Mouse (Mus musculus): Measurements from ENCODE around the gene Xrcc5.
A peak's percentile ranks its signal among the peaks of the same experiment; 100 is the strongest.

The Xrcc5 gene

DNA sequence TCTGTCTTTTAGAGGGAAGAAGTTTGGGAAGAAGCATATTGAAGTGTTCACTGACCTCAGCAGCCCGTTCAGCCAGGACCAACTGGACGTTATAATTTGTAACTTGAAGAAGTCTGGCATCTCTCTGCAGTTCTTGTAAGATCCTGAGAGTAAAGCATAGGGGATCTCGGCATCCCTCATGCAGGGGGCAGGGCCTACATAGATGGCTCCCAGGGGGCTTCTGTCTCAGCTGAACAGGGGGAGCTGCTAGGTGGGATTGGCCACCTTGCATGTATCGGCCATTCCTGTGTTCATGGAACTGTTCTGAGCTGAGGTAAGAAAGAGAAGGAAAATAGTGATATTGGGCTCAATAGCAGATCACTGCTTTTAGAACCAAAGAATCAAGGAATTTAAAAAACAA is 8.2 kb downstream of the Xrcc5 start:
- no peak for DNase-seq (ENCODE audit: low spot score in 2 of 2)

DNA sequence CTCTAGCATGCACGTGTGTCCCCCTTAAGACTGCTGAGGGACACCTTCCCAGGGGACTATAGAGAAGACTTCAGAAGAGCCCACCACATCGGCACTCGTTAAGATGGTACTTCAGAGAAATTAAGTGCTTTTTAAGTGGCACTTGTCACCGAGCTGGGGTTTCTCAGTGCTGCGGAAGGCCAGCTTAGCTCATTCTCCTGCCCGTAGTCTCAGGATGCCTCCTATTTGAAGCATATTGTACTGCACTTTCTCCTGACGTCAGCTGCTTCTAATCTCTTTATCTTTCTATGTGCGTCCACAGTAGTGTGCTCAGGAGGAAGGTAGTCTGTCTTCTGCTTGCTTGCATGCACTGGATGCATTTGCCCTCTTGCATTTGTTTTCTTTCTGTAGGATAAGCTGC is 9.2 kb downstream of the Xrcc5 start:
- no peak for DNase-seq (ENCODE audit: low spot score in 2 of 2)

DNA sequence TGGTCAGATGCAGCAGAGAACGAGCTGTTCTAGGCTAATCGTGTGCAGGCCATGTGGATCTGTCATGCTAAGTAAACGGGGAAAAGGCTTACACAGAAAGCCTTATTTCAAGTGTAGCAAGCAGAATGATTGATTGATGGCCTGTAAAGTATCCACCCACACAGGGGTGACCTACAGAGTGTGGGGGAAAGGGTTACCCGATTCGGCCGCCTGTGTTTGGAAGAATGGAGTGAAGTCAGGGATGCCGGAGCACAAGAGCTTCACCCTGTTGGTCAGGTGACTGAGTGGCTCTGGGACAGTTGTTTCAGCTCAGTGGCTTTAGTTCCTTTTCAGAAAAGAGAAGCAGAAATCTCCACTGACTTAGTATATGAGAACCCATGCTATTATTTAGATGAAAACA is 9.7 kb downstream of the Xrcc5 start:
- peak; percentile 9 to 13 for DNase-seq (ENCODE audit: low spot score in 2 of 2)

DNA sequence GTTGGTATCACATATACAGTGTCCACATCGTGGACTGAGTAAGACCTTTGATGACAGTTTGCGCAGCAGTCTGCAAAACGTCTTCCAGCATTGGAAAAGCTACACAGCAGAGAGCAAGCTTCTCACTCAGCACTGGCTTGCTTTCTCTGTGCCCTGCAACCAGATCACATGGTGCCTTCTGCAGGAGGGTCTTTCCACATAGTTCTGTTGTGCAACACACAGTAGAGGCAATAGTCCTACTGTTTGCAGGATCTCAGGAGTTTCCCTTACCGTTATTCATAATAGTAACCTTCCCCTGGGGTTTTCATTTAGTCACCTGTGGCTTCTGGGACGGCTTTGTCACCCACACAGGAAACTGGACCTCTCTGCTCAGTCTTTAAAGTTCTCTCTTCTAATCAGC is 13.5 kb downstream of the Xrcc5 start:
- DNase-seq (ENCODE audit: low spot score in 2 of 2), result no peak

DNA sequence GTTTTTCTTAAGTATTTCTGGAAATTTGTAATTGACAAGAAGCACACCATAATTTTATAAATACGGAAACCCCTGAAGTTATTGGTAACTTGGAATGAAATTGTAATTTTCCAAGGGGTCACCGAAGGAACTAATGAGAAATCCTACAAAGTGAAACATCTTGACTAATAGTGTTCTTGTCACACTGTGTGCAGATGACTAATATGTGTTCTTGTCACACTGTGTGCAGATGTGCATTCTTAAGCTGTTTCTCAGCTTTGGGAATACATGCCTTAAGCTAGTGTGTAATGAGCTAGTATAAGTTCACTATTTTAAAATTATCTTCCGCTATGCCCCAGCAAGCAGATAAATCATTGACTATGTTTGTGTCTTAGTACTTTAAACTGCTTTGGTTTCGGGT is 16.0 kb downstream of the Xrcc5 start:
- no peak for DNase-seq (ENCODE audit: low spot score in 2 of 2)

DNA sequence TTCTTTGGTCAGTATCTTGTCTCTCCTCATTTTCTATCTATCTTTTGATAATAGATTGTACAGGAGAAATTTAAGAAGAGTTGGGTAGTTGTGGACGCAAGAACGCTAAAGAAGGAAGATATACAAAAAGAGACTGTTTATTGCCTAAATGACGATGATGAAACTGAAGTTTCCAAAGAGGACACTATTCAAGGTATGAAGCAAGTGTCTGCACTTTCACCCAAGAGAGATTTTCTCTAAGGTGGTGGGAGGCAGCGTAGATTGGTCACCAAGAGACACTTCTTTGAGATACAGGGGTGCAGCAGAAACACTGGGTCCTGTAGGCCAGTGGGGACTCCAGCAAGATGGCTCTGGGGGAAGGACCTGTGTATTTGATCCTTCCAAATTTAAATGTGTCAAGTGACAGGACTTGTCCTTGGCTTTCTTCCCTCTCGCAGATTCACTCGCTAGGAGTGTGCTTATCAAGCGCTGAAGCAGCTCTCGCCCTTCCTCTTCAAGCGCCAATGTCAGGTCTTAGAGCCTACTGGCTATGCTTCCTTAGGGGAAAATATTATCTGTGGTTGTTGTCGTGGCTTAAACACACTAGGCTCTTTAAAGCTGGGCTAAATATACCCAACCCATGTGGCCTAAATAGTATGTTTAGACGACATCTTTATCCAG is 19.1 kb downstream of the Xrcc5 start:
- no peak for DNase-seq (ENCODE audit: low spot score in 2 of 2)

DNA sequence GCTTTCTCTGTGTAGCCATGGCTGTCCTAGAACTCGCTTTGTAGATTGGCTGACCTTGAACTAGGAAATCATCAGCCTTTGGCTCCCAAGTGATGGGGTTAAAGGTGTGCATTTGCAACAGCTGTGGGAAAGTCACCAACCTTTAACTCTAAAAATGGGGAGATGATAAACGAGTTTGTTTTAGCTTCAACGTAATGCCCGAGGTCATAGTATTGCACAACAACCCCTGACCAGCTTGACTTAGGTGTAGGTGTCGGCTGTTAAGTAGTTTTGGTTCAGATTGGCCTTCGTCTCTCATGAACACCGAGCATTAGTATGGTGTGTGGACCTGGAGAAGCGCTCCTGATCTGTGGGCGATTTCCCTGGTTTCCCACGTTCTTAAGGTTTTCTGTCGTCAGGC is 27.6 kb downstream of the Xrcc5 start:
- DNase-seq (ENCODE audit: low spot score in 2 of 2), result no peak

DNA sequence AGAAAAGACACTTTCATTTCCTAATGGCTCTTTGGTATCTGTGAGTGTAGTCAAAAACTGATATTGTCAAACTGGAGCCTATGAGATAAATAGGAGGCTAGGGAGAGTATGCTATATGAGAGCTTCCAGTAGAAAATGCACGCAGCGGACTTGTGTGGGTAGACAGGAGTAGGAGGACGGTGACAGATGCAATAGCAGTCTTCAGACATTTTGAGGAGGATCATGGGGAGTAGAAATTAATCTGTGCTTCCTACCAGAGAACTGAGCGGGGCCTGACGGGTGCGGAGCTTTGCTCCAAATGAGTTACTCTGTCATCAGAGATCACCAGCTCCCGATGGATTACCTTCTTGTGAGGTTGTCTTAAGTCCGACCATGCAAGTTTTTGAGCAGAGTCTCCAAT is 29.6 kb downstream of the Xrcc5 start:
- DNase-seq (ENCODE audit: low spot score in 2 of 2), result no peak

DNA sequence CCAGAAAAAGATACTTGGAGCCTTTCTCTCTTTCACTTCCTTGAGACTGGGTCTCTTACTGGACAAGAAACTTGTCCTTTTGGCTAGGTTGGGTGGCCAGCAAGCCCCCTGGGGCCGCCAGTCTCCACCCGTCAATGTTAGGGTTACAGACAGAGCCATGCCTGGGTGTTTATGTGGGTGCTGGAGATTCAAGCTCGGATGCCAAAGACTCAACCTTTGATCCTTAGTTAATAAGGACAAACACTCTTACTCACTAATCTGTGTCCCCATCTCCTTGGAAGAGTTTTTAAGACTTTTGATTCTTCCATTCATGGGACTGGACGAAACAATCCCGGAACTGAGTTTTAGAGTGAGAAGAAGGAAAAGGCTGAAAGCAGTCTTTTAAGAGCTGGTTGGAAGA is 31.1 kb downstream of the Xrcc5 start:
- no peak for DNase-seq (ENCODE audit: low spot score in 2 of 2)

DNA sequence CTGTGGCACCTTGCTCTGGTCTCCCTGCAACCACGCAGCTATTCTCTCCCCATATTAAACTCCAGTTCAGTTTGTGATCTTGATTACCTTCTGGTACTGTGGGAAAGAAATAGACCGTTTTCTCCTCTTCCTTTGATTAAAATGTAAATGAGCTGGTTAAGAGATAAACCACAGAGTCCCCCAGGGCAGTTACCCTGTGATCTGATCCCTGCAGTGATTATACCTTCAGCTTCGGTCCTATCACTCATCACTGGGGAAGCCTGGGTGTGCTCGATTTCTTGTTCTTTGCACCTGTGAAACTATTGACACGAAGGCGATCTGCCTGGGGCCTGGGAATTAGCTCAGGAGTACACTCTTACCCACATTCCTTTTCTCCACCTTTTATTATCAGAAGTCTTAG is 40.7 kb downstream of the Xrcc5 start:
- no peak for DNase-seq (ENCODE audit: low spot score in 2 of 2)

DNA sequence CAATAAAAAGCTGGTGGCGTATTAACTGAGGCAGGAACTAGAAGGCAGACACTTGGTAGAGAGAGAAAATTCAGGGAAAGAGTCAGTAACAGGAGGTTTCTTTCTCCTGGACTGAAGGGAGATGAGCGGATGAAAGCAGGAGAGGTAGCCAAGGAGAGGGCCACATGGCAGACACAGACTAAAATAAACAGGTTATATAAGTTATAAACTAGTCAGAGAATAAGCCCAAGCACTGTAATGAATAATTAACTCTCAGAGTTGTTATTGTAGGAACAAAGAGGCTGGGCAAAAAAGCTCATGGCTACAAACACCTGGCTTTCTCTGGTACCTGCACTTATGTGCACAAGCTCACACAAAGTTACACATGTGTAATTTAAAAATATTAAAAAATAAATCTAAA is 47.6 kb downstream of the Xrcc5 start:
- DNase-seq (ENCODE audit: low spot score in 2 of 2), result no peak

DNA sequence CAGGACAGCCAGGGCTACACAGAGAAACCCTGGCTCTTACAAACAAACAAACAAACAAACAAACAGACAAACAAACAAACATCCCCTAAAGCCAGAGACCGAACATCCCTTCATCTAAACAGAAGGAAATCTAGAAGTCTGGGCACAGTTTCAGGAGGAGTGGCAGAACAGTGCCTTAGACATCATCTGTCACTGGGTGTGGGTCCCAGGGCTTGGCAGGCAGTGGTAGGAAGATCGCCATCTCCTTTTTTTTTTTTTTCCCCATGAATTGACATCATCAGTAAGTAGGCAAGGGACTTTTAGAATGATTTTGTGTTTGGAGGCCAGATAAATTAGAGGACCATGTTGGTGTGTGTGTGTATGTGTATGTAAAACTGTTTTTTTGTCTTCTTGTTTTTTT is 51.0 kb downstream of the Xrcc5 start:
- no peak for DNase-seq (ENCODE audit: low spot score in 2 of 2)

DNA sequence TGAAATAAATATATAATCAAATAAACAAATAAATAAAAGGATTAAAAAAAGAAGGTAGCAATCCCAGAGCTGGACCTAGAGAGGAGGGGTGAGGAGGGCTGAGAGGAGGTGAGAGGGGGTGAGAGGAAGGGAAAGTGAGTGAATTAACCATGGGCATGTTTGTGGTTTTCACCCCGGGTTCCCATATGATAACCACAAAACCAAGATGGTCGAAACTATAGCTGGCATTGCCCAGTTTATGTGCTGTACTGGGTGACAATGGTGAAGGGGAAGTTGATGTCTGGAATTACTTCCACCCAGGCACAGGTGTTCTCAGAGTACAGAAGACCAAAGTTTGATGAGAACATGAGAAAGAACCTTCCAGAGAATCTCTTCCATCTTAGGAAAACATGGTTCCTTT is 52.2 kb downstream of the Xrcc5 start:
- no peak for DNase-seq (ENCODE audit: low spot score in 2 of 2)

DNA sequence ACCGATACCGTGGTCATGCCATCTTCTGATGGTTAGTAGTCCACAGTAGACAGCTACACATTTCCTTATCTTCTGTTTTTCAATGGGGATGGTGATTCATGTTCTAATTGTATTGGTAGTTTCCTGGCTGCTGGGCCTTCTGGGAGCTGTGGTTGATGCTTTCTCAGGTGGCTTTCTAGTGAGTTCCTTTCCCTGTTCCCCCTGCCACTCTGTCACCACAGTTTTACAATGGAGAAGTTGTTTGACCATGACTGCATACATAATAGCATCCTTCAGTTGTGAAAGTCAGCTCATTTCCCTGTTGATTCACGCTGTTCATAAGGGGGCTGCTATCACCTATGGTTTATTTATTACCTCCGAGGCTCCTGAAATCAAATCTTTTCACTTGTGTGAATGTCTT is 53.6 kb downstream of the Xrcc5 start:
- DNase-seq (ENCODE audit: low spot score in 2 of 2), result no peak

DNA sequence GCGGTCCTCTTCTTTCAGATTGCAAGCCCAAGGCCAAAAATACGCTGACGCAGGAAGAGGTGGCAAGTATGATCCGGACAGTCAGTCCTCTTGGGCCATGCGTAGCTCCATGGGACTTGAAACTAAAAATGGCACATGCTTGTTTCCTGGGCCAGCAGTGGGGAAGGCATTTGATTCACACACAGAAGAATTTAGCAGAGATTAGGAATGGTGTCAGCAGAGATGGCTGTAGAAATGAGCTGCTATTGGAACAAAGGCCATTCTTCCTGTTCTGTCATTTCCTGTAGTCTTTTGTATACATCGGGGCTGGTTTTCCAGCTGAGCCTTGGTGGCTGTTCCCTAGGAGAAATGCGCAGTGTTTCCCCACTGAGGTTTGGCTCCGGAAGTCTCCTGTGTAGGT is 57.4 kb downstream of the Xrcc5 start:
- no peak for DNase-seq (ENCODE audit: low spot score in 2 of 2)

DNA sequence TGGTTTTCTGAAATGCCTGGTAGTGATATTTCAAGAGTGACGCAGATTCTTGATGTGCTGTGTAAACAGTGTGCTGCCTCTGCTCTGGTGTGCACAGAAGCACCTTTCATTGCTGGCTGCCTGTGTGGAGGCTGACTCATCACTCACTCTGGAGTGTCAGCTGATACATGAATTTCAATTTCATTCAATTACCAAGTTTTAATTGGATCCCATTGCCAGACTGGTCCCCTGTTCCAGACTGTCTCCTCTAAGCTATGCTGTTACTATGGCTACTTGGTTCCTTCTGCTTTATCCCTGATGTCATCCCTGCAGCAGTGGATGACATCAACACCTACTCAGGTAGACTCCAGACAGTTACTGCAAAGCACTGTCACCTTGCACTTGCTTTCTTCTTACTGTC is 65.3 kb downstream of the Xrcc5 start:
- no peak for DNase-seq (ENCODE audit: low spot score in 2 of 2)

DNA sequence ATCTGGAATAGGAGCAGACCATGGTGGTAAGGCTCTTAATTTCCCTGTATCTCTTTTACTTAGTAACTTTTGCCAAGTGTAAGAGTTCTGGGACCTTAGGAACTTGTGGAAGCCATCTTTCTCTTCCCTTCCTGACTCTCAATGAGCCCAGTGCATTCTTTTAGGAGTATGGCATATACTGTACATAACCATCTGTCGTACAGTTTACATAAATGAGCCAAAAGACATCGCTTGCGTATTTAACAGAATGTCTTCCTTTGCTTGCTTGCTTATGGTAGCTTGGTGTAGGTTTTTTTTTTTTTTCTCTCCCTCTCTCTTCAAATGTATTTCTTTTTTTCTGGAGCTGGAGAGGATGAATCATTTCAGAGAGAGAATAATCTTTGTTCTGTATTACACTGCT is 65.7 kb downstream of the Xrcc5 start:
- no peak for DNase-seq (ENCODE audit: low spot score in 2 of 2)

DNA sequence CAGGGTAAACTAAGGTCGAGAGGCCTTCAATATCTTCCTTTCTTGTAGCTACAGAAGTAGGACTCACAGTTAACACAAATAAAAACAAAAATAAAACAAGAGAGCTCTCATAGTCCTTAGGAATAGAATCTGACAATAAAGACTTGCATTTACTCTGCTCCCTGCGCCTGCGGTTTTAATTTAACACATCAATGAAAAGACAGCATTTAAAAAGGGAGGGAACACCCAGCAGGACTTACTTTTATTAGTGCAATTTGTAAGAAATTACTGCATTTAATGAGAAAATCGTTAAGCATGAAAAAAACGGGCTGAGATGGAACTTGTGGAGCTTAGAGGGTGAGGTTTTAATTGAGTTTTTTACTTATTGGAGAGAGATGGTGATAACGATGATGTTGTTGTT is 66.4 kb downstream of the Xrcc5 start:
- no peak for DNase-seq (ENCODE audit: low spot score in 2 of 2)

DNA sequence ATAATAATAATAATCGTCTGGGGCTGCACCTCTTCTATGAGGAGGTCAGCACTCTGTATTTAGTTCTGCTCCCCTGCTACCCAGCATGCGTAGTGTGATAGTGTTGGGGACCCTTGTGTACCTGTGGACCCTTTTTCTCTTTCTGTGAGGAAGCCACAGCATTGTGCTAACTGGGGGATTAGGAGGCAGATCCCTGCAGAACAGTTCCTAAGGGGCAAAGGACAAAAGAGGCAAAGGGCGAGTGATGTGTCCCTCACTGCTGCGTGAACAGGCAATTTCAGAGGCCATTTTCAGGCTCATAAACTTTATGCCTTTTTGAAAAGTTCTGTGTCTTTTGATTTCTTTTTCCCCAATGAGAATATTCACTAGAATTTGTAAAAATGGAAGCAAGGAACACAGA is 66.8 kb downstream of the Xrcc5 start:
- no peak for DNase-seq (ENCODE audit: low spot score in 2 of 2)

DNA sequence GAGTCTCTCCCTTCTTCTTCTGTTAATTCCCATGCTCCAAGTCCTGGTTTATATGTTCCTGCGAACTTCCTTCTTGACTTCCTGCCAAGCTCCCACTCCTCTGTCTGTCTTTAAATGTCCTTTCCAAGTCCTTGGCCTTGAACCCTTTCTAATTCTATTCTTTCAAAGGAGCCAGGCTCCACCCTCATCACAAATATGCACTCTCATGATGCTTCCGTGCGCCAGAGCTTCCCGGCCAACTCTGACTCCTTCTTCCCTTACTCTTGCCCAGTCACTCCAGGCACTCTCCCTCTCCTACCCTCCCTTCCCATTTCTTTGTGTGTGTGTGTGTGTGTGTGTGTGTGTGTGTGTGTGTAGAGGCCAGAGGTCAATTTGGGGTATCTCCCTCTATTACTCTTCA is 70.9 kb downstream of the Xrcc5 start:
- DNase-seq (ENCODE audit: low spot score in 2 of 2), result no peak

DNA sequence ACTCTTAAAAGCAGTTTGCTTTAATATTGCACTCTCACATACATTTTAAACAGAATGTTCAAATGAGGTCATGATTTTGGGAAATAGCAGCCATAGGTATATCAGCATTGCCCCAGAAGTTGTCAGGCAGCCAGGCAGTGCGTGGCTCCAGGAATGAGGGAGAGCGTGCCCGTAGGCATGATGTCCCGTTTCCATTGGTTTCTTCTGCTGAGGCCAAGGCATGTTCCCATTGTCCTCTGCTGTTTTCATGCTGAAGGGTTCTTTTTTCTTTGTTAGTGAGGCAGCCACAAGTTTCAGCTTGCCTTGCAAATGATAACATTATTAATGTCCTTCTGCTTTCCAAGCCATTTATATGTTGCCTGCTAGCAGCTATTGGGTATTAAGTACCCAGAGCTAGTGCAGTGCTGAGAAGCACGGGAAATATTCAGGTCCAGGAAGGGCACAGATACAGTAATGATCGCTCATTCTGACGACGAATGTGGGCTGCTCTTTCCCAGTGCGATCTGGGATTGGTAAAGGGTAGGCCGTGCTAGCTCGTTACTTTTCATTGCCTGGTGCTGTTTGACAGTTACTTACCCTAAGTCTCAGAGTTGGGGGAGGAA is 72.6 kb downstream of the Xrcc5 start:
- DNase-seq (ENCODE audit: low spot score in 2 of 2), result no peak

DNA sequence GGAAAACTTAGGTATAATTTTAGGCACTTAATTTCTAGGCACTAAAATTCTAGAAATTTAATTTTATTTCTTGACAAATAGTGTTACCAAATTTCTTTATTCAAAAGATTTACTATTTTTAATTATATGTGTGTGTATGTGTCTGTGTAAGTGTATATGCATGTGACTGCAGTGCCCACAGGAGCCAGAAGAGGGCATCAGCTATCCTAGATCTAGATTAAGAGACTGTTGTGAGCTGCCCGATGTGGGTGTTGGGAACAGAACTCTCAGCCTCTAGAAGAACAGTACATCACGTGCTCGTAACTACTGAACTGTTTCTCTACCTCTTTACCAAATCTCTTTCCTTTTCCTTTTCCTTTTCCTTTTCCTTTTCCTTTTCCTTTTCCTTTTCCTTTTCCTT is 73.3 kb downstream of the Xrcc5 start:
- no peak for DNase-seq (ENCODE audit: low spot score in 2 of 2)

DNA sequence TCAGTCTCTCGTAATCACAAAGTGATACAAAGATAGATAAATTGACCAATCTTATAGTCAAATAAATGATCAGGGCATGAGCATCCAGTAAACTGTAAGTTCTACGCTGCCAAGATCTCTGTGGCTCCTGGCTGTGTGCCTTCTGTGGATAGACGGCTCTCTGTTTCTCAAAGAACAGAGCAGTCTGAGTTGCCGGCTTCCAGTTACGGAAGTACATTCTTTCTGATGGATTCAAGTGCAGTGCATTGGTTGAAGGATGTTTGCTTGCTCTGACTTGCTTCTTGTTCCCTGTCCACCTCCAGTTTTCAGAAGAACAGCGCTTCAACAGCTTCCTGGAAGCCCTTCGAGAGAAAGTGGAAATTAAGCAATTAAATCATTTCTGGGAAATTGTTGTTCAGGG is 75.8 kb downstream of the Xrcc5 start:
- DNase-seq (ENCODE audit: low spot score in 2 of 2), result no peak

DNA sequence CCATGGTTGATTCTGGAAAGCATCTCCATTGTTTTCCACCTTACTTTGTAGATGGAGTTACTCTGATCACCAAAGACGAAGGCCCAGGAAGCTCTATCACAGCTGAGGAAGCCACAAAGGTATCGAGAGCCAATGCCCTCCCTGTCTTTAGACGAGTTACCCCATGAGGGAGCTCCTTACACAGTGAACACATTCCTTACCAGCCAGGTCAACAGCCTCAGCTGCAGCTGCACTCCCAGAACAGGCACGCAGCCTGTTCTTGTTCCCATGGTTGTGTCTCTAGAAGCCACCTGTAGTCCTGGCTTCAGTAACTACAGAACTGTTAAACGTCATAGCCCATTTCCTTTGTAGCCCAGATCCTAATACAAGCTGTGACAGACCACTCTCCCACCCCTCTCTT is 76.4 kb downstream of the Xrcc5 start:
- no peak for DNase-seq (ENCODE audit: low spot score in 2 of 2)
